Mouse (Mus musculus): ENCODE data around the gene Cdk9.

The Cdk9 gene

GRCm38 (mm10) chr2:32677683-32678082, 35.2 kb downstream of the Cdk9 start:
- DNase-seq (ENCODE audit: low spot score in 2 of 2): no peak

- DNase-seq (ENCODE audit: low spot score in 2 of 2): no peak
Measured at GRCm38 (mm10) chr2:32676821-32677220, 36.1 kb downstream of the Cdk9 start.

- no peak for DNase-seq (ENCODE audit: low spot score in 2 of 2)
Measured at GRCm38 (mm10) chr2:32673176-32673917, 39.5 kb downstream of the Cdk9 start.

- DNase-seq (ENCODE audit: low spot score in 2 of 2): no peak
Measured at GRCm38 (mm10) chr2:32671907-32672595, 40.8 kb downstream of the Cdk9 start.

- DNase-seq (ENCODE audit: low spot score in 2 of 2): no peak
Measured at GRCm38 (mm10) chr2:32671147-32671546, 41.7 kb downstream of the Cdk9 start.

GRCm38 (mm10) chr2:32669876-32670275, 43.0 kb downstream of the Cdk9 start:
- no peak for DNase-seq (ENCODE audit: low spot score in 2 of 2)

GRCm38 (mm10) chr2:32668176-32668575, 44.7 kb downstream of the Cdk9 start:
- DNase-seq (ENCODE audit: low spot score in 2 of 2): no peak

GRCm38 (mm10) chr2:32667775-32668174, 45.1 kb downstream of the Cdk9 start:
- no peak for DNase-seq (ENCODE audit: low spot score in 2 of 2)

- no peak for DNase-seq (ENCODE audit: low spot score in 2 of 2)
Measured at GRCm38 (mm10) chr2:32665853-32666252, 47.0 kb downstream of the Cdk9 start.

GRCm38 (mm10) chr2:32665345-32665744, 47.5 kb downstream of the Cdk9 start:
- no peak for DNase-seq (ENCODE audit: low spot score in 2 of 2)

GRCm38 (mm10) chr2:32662291-32662690, 50.6 kb downstream of the Cdk9 start:
- no peak for DNase-seq (ENCODE audit: low spot score in 2 of 2)

- DNase-seq (ENCODE audit: low spot score in 2 of 2): peak; percentile 69 to 76
Measured at GRCm38 (mm10) chr2:32661509-32662107, 51.3 kb downstream of the Cdk9 start.

GRCm38 (mm10) chr2:32658873-32659272, 54.0 kb downstream of the Cdk9 start:
- DNase-seq (ENCODE audit: low spot score in 2 of 2): no peak

- DNase-seq (ENCODE audit: low spot score in 2 of 2): peak; percentile 86 to 92
Measured at GRCm38 (mm10) chr2:32655826-32656225, 57.0 kb downstream of the Cdk9 start.

Data from heart, adult 9 months (tissue).